Mouse (Mus musculus): ENCODE data around the gene Ifna16. TPM values are rescaled to one million over a fixed set of nuclear protein-coding genes. Genes with fewer than 3 reads are reported as not detected.

Gene Ifna16
- polyA plus RNA-seq (2012; rRNA removed): not detected in 2 replicates

- DNase-seq (ENCODE audit: low read depth, low spot score): no peak
- 65% methylated on average over 1 of the region's 1 CpGs for WGBS
Measured at GRCm38 (mm10) chr4:88676824-88677223, at the start of gene Ifna16. Gene Ifna16, minus strand, starts transcription at chr4:88676924.

GRCm38 (mm10) chr4:88723497-88724090, 46.9 kb upstream of the Ifna16 start:
- WGBS: 26% methylated on average over 8 of the region's 8 CpGs
- DNase-seq (ENCODE audit: low read depth, low spot score): no peak

GRCm38 (mm10) chr4:88721791-88722721, 45.3 kb upstream of the Ifna16 start, which contains the start of the genes Gm26566 and Klhl9:
Gene Gm26566, plus strand, starts transcription at chr4:88721805.
Gene Klhl9, minus strand, starts transcription at chr4:88722465.
- peak; percentile 61 for DNase-seq (ENCODE audit: low read depth, low spot score)
- under 1% methylated on average over 82 of the region's 82 CpGs for WGBS

DNA sequence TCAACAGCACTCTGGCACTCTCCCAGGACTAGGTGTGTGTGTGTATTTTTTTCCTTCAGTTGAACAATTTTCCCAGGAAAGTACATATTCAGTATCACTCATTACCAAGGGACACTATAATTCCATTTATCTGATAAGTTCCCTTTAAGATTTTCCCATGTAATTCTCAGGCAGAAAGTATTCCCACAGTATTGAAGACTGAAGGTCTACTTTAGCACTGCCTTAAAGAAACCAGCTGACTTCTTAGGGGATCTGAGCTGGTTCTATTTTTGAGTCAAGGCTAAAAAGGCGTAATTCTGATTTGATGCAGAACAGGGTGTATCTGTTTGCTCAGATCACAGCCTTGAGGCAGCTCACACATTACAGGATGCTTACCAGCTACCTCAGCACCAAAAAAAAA, 42.0 kb upstream of the Ifna16 start:
- no peak for DNase-seq (ENCODE audit: low read depth, low spot score)
- 2% methylated on average over 1 of the region's 1 CpGs for WGBS

DNA sequence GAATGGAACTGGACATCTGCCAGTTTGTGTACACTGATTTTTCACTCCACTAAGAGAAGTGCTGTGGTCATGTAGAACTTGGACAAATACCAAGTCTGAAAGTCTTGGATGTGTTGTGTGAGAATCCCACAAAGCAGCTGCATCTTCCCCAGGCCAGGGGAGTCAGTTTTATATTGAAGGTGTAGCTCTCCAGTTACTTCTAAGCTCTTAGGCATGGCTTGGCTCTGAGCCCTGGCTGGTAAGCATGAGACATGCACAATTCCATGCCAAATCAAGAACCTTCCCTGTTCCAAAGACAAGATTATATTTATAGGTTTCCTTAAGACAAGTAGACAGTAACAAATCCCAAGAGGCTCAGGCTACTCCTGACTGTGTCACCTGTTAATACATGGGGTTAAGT, 38.3 kb upstream of the Ifna16 start:
- DNase-seq (ENCODE audit: low read depth, low spot score): no peak

DNA sequence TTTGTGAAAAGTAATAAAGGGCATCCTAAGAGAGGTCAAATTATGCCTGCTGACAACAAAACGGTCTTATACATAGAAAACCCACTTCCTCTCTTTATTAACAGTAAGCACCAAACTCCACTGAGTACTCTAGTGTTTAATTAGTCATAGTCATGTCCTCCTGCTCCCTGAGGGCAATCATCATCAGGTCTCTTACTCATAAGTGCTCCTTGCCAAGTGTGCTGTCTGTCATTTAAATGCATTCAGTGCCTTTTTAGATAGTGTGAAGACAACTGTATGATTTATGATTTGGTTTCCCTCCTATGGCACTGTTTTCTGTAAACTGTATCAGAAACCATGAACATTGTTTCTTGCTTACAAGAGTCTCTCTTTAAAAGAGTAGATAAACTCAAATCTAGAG, 37.6 kb upstream of the Ifna16 start:
- 71% methylated on average over 1 of the region's 1 CpGs for WGBS
- no peak for DNase-seq (ENCODE audit: low read depth, low spot score)

GRCm38 (mm10) chr4:88707128-88707826, 30.6 kb upstream of the Ifna16 start:
- no peak for DNase-seq (ENCODE audit: low read depth, low spot score)
- WGBS: 95% methylated on average over 1 of the region's 1 CpGs

DNA sequence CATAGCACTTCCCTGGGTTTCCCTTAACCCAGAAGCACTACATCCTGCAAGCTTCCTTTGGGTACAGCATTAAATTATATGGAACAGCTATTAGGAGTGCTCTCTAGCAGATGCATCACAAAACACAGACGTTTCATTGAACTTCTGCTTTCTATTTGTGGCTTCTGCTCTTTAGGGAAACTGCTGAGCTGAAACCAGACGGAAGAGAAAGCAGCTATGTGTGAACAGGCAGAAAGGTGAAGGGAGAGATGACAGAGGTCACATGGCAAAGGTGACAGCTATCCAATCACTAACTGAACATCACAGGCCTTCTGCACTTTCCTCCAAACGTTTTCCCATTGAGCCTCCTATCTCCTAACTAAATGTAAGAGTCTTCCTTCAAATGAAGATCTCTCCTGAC, 29.2 kb upstream of the Ifna16 start:
- DNase-seq (ENCODE audit: low read depth, low spot score): no peak
- 38% methylated on average over 3 of the region's 3 CpGs for WGBS

DNA sequence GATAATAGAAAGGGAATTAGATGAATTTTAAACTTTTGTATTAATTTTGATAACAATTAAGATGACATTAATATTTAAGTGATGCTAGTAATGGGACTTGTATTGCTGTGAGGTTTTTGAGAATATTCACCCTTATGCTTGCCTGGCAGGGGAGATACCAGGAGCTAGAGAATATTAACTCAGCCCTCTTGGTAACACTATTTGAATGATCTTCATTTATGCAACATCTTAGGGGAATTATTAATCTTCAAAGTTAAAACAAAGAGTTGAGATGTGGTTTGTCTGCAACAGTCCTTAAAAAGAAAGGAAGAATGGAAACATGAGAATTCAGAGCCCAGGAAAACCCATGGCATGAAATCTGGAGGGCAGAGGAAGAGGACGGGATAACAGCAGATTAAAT, 22.6 kb upstream of the Ifna16 start:
- 89% methylated on average over 1 of the region's 1 CpGs for WGBS
- DNase-seq (ENCODE audit: low read depth, low spot score): no peak

DNA sequence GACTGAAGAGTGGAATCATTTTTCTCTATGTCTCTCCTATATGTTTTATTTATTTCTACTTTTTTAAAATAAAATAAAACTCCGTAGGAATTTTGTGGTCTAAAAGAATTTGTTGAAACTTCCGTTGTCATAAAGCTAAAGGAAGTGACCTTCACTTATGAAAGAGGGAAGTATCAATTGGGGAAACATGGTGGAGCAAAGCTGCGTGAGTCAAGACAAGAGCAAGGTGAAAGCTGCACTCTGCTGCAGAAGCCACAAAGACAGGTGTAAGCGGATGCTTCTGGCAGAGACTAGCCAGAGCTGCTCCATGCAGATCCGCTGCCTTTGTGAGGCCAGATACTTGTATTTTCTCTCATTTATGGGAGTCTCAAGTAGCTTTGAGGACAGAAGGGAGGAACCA, 22.1 kb upstream of the Ifna16 start:
- 57% methylated on average over 5 of the region's 5 CpGs for WGBS
- DNase-seq (ENCODE audit: low read depth, low spot score): no peak

DNA sequence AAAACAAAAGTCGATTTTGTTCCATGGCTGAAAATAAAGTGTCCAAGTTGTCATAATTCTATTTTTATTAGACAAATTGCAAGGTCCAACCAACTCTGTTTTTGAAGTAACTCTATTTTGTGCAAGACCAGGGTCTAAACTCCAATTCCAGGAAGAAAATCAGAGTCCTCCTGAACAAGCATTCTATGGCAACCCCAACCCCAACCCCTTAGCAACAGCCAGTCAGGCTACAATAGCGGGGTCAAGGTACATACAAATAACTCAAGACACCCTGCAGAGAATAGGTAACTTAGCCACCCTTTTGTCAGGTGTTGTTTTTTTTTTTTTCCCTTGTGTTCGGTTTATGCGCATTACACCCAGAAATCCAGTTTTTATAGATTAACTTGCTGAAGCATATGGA, 21.0 kb upstream of the Ifna16 start:
- no peak for DNase-seq (ENCODE audit: low read depth, low spot score)
- WGBS: 54% methylated on average over 4 of the region's 4 CpGs

- 58% methylated on average over 6 of the region's 6 CpGs for WGBS
- no peak for DNase-seq (ENCODE audit: low read depth, low spot score)
Measured at GRCm38 (mm10) chr4:88697108-88697507, 20.4 kb upstream of the Ifna16 start.

DNA sequence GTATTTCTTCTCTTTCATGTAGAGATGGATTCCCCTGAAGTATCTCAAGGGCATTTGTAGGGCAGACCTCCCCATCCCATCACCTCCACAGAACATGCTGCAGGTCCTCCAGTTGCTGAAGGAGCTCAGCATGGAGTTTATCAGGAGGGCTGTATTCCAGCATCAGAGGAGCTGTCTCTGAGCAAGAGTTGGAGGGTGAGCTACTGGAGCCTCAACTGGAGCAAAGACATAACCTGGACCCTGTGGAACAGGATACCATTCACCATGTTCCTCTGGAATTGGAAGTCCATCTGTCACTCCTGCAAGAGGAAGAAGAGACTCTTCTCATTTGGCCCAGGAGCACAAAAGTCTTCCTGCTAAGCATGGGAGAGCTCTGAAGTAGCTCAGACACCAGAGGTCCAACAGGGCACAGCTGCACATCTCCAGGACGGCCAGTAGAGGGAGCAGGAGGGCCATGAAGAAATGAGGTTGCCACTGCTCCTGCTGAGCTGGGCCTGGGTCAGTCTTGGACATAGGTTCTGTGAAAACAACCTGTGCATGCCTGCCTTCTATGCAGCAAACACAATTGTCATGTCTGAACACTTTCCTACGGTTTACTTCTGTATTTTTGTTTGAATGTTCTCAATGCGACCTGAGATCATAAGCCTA, 19.6 kb upstream of the Ifna16 start:
- WGBS: 24% methylated on average over 3 of the region's 3 CpGs
- peak; percentile 39 for DNase-seq (ENCODE audit: low read depth, low spot score)

DNA sequence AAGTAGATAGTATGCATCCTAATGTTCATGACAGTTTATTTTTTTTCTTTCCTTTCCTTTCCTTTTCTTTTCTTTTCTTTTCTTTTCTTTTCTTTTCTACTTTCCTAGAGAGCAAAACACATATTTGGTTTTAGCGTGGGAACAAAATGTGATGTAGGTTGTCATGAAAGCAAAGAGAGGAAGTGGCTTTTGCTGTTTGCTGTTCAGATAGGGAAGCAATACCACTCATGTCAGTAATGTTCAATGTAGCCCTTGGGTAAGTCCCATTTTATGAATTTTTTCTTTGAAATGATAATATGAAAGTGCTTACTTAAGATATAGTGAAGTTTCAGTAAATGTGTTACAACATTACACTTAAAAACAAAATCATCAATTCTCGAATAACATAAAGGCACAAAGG, 16.7 kb upstream of the Ifna16 start:
- DNase-seq (ENCODE audit: low read depth, low spot score): no peak
- WGBS: 78% methylated on average over 2 of the region's 2 CpGs

DNA sequence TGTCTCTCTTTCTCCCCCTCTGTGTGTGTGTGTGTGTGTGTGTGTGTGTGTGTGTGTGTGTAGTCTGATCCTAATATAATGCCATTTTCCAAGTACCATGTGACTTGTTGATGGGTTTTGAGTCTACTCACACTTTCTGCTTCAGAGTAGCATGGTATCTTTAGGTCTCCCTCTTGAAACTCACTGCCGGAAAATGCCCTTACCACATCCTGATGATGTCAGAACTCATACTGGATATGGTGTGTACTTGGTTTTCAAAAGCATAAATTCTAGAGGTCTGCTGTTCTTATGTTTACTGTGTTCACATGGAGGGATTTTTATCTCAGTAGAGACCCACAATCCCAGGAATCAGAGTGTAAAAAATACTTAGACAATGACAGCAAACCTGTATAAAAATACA, 15.8 kb upstream of the Ifna16 start:
- DNase-seq (ENCODE audit: low read depth, low spot score): no peak
- 69% methylated on average over 1 of the region's 1 CpGs for WGBS

DNA sequence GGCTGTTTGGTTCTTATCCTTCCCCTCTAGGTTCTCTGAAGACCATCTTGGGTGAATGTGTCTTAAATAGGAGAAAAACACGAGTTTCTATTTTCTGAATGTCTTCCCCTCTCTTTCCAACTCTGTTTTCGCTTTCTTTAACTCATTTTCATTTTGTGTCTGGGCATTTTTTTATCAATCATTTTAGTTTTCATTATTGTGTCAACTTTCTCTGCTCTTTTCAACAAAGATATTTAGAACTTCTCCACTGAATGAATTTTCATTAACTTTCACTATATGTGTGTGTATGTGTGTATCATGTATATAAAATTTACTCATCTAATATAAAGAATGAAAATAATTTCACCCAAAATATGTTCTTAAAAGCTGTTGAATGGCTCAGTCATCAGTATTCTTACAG, 14.5 kb upstream of the Ifna16 start, which contains the start of gene Ifnab:
TSS of gene Ifnab (minus strand) at position 101 of the 400 bp plus-strand sequence.
- 62% methylated on average over 2 of the region's 2 CpGs for WGBS
- no peak for DNase-seq (ENCODE audit: low read depth, low spot score)

GRCm38 (mm10) chr4:88683812-88684211, 7.1 kb upstream of the Ifna16 start, which contains the start of gene Ifna2:
Gene Ifna2, minus strand, starts transcription at chr4:88683912.
- WGBS: 89% methylated on average over 1 of the region's 1 CpGs
- DNase-seq (ENCODE audit: low read depth, low spot score): no peak

- 41% methylated on average over 3 of the region's 3 CpGs for WGBS
- DNase-seq (ENCODE audit: low read depth, low spot score): no peak
Measured at GRCm38 (mm10) chr4:88681353-88681752, 4.6 kb upstream of the Ifna16 start.

- WGBS: 42% methylated on average over 8 of the region's 8 CpGs
- DNase-seq (ENCODE audit: low read depth, low spot score): no peak
Measured at GRCm38 (mm10) chr4:88680362-88680761, 3.6 kb upstream of the Ifna16 start.

GRCm38 (mm10) chr4:88655461-88655860, 21.3 kb downstream of the Ifna16 start:
- 13% methylated on average over 1 of the region's 1 CpGs for WGBS

More at GRCm38 (mm10) chr4:88655461-88655860, 21.3 kb downstream of the Ifna16 start:
- no peak for DNase-seq (ENCODE audit: low read depth, low spot score)
